Mouse (Mus musculus) ES-Bruce4 (cell line): ENCODE results near the gene Olfr811. TPM values are rescaled to one million over a fixed set of nuclear protein-coding genes. Genes with fewer than 3 reads are reported as not detected.

Experiments used
- H3K27ac ChIP-seq: 2 replicates; pipeline ENCODE4 v1.5.1; 2012; ENCODE audit warnings: low read length, inconsistent platforms; ENCODE audit not compliant: insufficient read depth
- H3K27me3 ChIP-seq: 2 replicates; pipeline ENCODE4 v1.6.1; 2012; ENCODE audit warnings: mild to moderate bottlenecking, low read length, inconsistent platforms; ENCODE audit not compliant: control insufficient read depth, poor library complexity, insufficient read depth, severe bottlenecking
- H3K36me3 ChIP-seq: 2 replicates; pipeline ENCODE4 v1.6.1; 2012; ENCODE audit warnings: inconsistent platforms, mild to moderate bottlenecking, low read length, moderate library complexity; ENCODE audit not compliant: control insufficient read depth, poor library complexity, insufficient read depth, severe bottlenecking
- H3K4me1 ChIP-seq: one replicate; pipeline ENCODE4 v1.8.1; 2011; ENCODE audit warnings: low read length; ENCODE audit not compliant: control insufficient read depth, insufficient read depth
- H3K4me3 ChIP-seq: 2 replicates; pipeline ENCODE4 v1.5.1; 2011; ENCODE audit warnings: low read depth, mild to moderate bottlenecking, low read length
- H3K9ac ChIP-seq: 2 replicates; pipeline ENCODE4 v1.6.1; 2012; ENCODE audit warnings: low read depth, mild to moderate bottlenecking, inconsistent platforms; ENCODE audit not compliant: poor library complexity, severe bottlenecking
- H3K9me3 ChIP-seq: replicated peaks from 2 replicates; pipeline ENCODE4 v1.6.1; 2012; ENCODE audit warnings: mild to moderate bottlenecking, low read length, inconsistent platforms; ENCODE audit not compliant: control insufficient read depth, poor library complexity, insufficient read depth, severe bottlenecking
- CTCF ChIP-seq: IDR thresholded peaks from one replicate; pipeline ENCODE4 v1.8.1; 2011; ENCODE audit warnings: low read depth, low read length
- EP300 ChIP-seq: IDR thresholded peaks from 2 replicates; pipeline ENCODE4 v1.6.1; 2011; ENCODE audit warnings: low read depth, low read length; ENCODE audit not compliant: insufficient read depth
- POLR2A ChIP-seq: IDR thresholded peaks from one replicate; pipeline ENCODE4 v1.8.1; 2011; ENCODE audit warnings: low read length; ENCODE audit not compliant: insufficient read depth
- polyA plus RNA-seq: library from polyadenylated mRNA; stranded (reverse); fragments of >200 nt; gene quantifications from 2 replicates; pipeline ENCODE4 v1.2.4, GENCODE M21; 2011; ENCODE audit warnings: low read depth; ENCODE audit not compliant: missing spikeins, insufficient read depth, insufficient read length

Gene Olfr811
- polyA plus RNA-seq, 1 experiment, result not detected

DNA sequence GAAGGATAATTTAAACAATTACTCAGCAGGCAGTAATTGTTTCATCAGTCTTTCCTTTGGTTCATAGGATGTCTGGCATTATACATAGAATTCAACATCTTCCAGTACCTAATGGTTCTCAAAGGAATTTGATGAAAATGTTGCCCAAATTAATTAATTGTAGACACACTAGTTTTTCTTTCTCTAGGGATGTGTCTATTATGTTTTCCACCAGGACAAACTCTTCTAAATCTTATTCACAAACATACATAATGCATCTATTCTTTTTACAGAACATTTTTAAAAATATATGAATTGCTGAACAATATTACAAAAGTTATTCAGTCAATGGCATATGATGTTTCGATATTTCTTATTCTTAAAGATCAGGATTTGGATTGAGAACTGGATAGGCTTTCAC, 39.0 kb downstream of the Olfr811 start, which contains the start of gene Olfr808:
Olfr808 (plus strand) TSS at position 301 of the 400 bp plus-strand sequence.
- no peaks in the 10 kb centered on the region for H3K36me3 ChIP-seq
- no peaks in the 10 kb centered on the region for H3K9me3 ChIP-seq

DNA sequence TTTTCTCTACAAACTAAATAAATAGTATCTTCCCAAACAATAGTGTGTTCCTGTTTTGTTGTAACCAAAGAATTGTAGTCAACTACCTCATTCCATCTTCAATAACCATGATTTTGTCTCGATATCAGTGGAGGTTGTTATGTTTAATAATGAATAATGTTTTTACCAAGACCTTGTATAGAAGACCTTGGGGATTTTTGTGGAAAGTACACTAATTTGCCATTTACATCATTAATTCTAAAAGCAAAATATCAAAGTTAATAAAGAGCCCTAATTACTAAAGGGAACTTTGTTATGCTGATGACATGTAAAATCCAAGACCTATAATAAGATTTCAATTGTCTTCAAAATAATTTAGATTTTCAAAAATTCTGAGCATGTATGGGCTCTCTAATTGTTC, 46.5 kb downstream of the Olfr811 start, which contains the start of gene Olfr807:
Olfr807 (minus strand) TSS at position 101 of the 400 bp plus-strand sequence.
- no peak for TF ChIP-seq EP300
- no peak within 1 kb of the TSS for H3K9ac ChIP-seq
- H3K9me3 ChIP-seq, result no peaks in the 10 kb centered on the region
- H3K4me3 ChIP-seq, result no peak within 1 kb of the TSS
- no peaks in the 10 kb centered on the region for H3K27me3 ChIP-seq
- H3K27ac ChIP-seq, result no peak within 1 kb of the TSS
- H3K4me1 ChIP-seq, result no peaks in the 10 kb centered on the region
- no peaks in the 10 kb centered on the region for H3K36me3 ChIP-seq

More for the DNA sequence above, 39.0 kb downstream of the Olfr811 start, which contains the start of gene Olfr808:
- Histone ChIP-seq H3K9ac (no peak within 1 kb of the TSS), H3K27me3 (no peaks in the 10 kb centered on the region), H3K4me3 (no peak within 1 kb of the TSS), H3K27ac (no peak within 1 kb of the TSS), H3K4me1 (no peaks in the 10 kb centered on the region)
- TF ChIP-seq CTCF, result no peak
- TF ChIP-seq EP300, result no peak
- TF ChIP-seq POLR2A, result no peak

Other genes starting within 250 kb of the Olfr811 start
- gene Olfr794, start 236.7 kb downstream of the Olfr811 start, polyA plus RNA-seq, result 0.29 TPM in 1 of 2 replicates, not detected in the other
- gene Olfr796, start 191.8 kb downstream of the Olfr811 start, polyA plus RNA-seq, result 0.24 TPM in 1 of 2 replicates, not detected in the other
- not detected in 2 replicates for gene Olfr798, start 176.5 kb downstream of the Olfr811 start, polyA plus RNA-seq
- not detected in 2 replicates for gene Olfr799, start 166.9 kb downstream of the Olfr811 start, polyA plus RNA-seq
- gene Olfr800, start 146.7 kb downstream of the Olfr811 start, polyA plus RNA-seq, result not detected in 2 replicates
- not detected in 2 replicates for gene Olfr801, start 130.5 kb downstream of the Olfr811 start, polyA plus RNA-seq
- not detected in 2 replicates for gene Olfr802, start 116.2 kb downstream of the Olfr811 start, polyA plus RNA-seq
- gene Olfr803, start 110.1 kb downstream of the Olfr811 start, polyA plus RNA-seq, result not detected in 2 replicates
- not detected in 2 replicates for gene Olfr804, start 101.2 kb downstream of the Olfr811 start, polyA plus RNA-seq
- gene Olfr805, start 75.0 kb downstream of the Olfr811 start, polyA plus RNA-seq, result not detected in 2 replicates
- not detected in 2 replicates for gene Olfr806, start 62.5 kb downstream of the Olfr811 start, polyA plus RNA-seq
- gene Olfr807, start 46.6 kb downstream of the Olfr811 start, polyA plus RNA-seq, result not detected in 2 replicates
- not detected in 2 replicates for gene Olfr808, start 38.9 kb downstream of the Olfr811 start, polyA plus RNA-seq
- gene Olfr809, start 29.8 kb downstream of the Olfr811 start, polyA plus RNA-seq, result not detected in 2 replicates
- gene Olfr810, start 9.5 kb downstream of the Olfr811 start, polyA plus RNA-seq, result not detected in 2 replicates
- gene Olfr812, start 41.7 kb upstream of the Olfr811 start, polyA plus RNA-seq, result not detected in 2 replicates
- not detected in 2 replicates for gene Olfr813, start 51.0 kb upstream of the Olfr811 start, polyA plus RNA-seq
- 0.40 TPM in 1 of 2 replicates, not detected in the other for gene Olfr814, start 75.5 kb upstream of the Olfr811 start, polyA plus RNA-seq
- not detected in 2 replicates for gene Olfr815, start 101.5 kb upstream of the Olfr811 start, polyA plus RNA-seq
- gene Olfr816, start 111.2 kb upstream of the Olfr811 start, polyA plus RNA-seq, result not detected in 2 replicates
- not detected in 2 replicates for gene Olfr818, start 144.7 kb upstream of the Olfr811 start, polyA plus RNA-seq
- gene Olfr819, start 162.9 kb upstream of the Olfr811 start, polyA plus RNA-seq, result not detected in 2 replicates
- not detected in 2 replicates for gene Olfr247, start 171.7 kb upstream of the Olfr811 start, polyA plus RNA-seq
- gene Gm10310, start 180.7 kb upstream of the Olfr811 start, polyA plus RNA-seq, result not detected in 2 replicates
- gene Olfr820, start 208.2 kb upstream of the Olfr811 start, polyA plus RNA-seq, result not detected in 2 replicates
- not detected in 2 replicates for gene Olfr821, start 226.0 kb upstream of the Olfr811 start, polyA plus RNA-seq